Comparison of ENCODE assay signal across 10 mouse cellular contexts in the genomic region with DNA sequence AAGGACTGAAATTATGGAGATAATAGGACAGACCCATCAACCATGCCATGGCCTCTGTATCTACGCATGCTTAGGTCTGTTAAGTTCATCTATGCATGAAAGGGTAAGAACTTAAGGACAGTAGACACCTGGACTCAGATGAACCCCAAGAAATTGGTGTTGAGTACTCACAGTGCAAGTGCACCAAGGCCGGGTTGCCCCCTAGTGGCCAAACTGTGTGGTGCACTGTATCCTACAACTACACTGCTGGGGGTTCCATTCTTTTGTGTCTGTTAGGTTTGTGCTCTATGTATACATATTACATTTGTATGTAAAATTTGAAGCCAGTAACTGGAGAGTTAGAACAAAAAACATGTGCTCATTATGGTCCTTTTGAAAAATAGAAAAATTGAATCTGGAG.
DNase-seq lines count a peak whose midpoint lies in the region; ATAC-seq lines count a peak whose summit lies in the region.
"Had no signal": no experiment of that assay in that cellular context is flagged by ENCODE, and none has a peak within 500 bp of the region (broad histone marks: within the 10 kb centered on the region; RNA-seq: fewer than 3 reads in every experiment).

No protein-coding gene starts in this region.

- H3K4me2 ChIP-seq in stomach, embryonic 14.5 days (replicated peaks; ENCODE audit: low read depth, low read length): no peak overlapping the region
- no peak overlapping the region for H3K4me2 ChIP-seq in forebrain, embryonic 13.5 days
- H3K4me2 ChIP-seq: embryonic facial prominence, embryonic 12.5 days; limb, embryonic 13.5 days had no signal

- no peaks in the 10 kb centered on the region for H3K9me3 ChIP-seq in heart, embryonic 10.5 days
- H3K9me3 ChIP-seq in stomach, embryonic 14.5 days (ENCODE audit: control insufficient read depth, low read depth, low read length): no peaks in the 10 kb centered on the region
- H3K9me3 ChIP-seq in forebrain, embryonic 13.5 days (replicated peaks): no peaks in the 10 kb centered on the region; the same call in 1 of the 2 replicates
- H3K9me3 ChIP-seq: embryonic facial prominence, embryonic 12.5 days; limb, embryonic 13.5 days had no signal

- H3K4me1 ChIP-seq in heart, embryonic 10.5 days: no peaks in the 10 kb centered on the region
- H3K4me1 ChIP-seq in stomach, embryonic 14.5 days (ENCODE audit: control insufficient read depth, insufficient read depth, low read length): no peaks in the 10 kb centered on the region
- no peaks in the 10 kb centered on the region for H3K4me1 ChIP-seq in forebrain, embryonic 13.5 days
- H3K4me1 ChIP-seq: embryonic facial prominence, embryonic 12.5 days; limb, embryonic 13.5 days had no signal

- peak; percentile 11 for DNase-seq in heart, postnatal 4 days
- no peak for DNase-seq in heart, embryonic 10.5 days (ENCODE audit: low spot score)
- DNase-seq in ovary, postnatal 36 days (ENCODE audit: low spot score): peak; percentile 10
- DNase-seq in ovary, postnatal 10 days (ENCODE audit: low spot score): no peak
- peak; percentile 48 for DNase-seq in adrenal gland, postnatal 14 days

- H3K9ac ChIP-seq in stomach, embryonic 14.5 days (replicated peaks; ENCODE audit: low read depth, low read length): no peak overlapping the region
- H3K9ac ChIP-seq in forebrain, embryonic 13.5 days: no peak overlapping the region
- H3K9ac ChIP-seq: embryonic facial prominence, embryonic 12.5 days; limb, embryonic 13.5 days had no signal

- no peak overlapping the region for H3K27ac ChIP-seq in heart, embryonic 10.5 days
- H3K27ac ChIP-seq in stomach, embryonic 14.5 days (ENCODE audit: low read length): no peak overlapping the region
- no peak overlapping the region for H3K27ac ChIP-seq in forebrain, embryonic 13.5 days
- H3K27ac ChIP-seq: embryonic facial prominence, embryonic 12.5 days; limb, embryonic 13.5 days had no signal

- WGBS in heart, embryonic 10.5 days: 56% methylated on average over 2 of the region's 2 CpGs
- 56% methylated on average over 2 of the region's 2 CpGs for WGBS in stomach, embryonic 14.5 days
- WGBS in forebrain, embryonic 13.5 days: 66% methylated on average over 2 of the region's 2 CpGs

- H3K27me3 ChIP-seq in heart, embryonic 10.5 days (ENCODE audit: insufficient read depth, poor library complexity, severe bottlenecking): no peaks in the 10 kb centered on the region
- H3K27me3 ChIP-seq in stomach, embryonic 14.5 days (ENCODE audit: control insufficient read depth, insufficient read depth, low read length): no peaks in the 10 kb centered on the region
- no peaks in the 10 kb centered on the region for H3K27me3 ChIP-seq in forebrain, embryonic 13.5 days
- H3K27me3 ChIP-seq: embryonic facial prominence, embryonic 12.5 days; limb, embryonic 13.5 days had no signal

- H3K4me3 ChIP-seq in heart, embryonic 10.5 days: no peak overlapping the region
- no peak overlapping the region for H3K4me3 ChIP-seq in stomach, embryonic 14.5 days (ENCODE audit: low read depth, low read length)
- H3K4me3 ChIP-seq in forebrain, embryonic 13.5 days: no peak overlapping the region
- H3K4me3 ChIP-seq: embryonic facial prominence, embryonic 12.5 days; limb, embryonic 13.5 days had no signal

- ATAC-seq in granulocyte monocyte progenitor cell, adult 5-6 weeks (replicated peaks; ENCODE audit: poor library complexity, severe bottlenecking): peak; percentile 53
- ATAC-seq in stomach, embryonic 14.5 days (ENCODE audit: insufficient number of reproducible peaks, insufficient read depth, low FRiP score, low read depth): peak; percentile 58; the same call in 1 of the 2 replicates
- no peak for ATAC-seq in forebrain, embryonic 13.5 days

- no peaks in the 10 kb centered on the region for H3K36me3 ChIP-seq in heart, embryonic 10.5 days
- H3K36me3 ChIP-seq in stomach, embryonic 14.5 days (ENCODE audit: control insufficient read depth, insufficient read depth, low read length): no peaks in the 10 kb centered on the region
- no peaks in the 10 kb centered on the region for H3K36me3 ChIP-seq in forebrain, embryonic 13.5 days (ENCODE audit: poor library complexity, severe bottlenecking)
- H3K36me3 ChIP-seq: embryonic facial prominence, embryonic 12.5 days; limb, embryonic 13.5 days had no signal

Comparison
In these comparisons a context has a peak if more than half of its experiments do, and no peak if none do; other contexts are left out.
1. DNase-seq: peak in heart, postnatal 4 days (single experiment), ovary, postnatal 36 days (single experiment) and adrenal gland, postnatal 14 days (single experiment); none in heart, embryonic 10.5 days (single experiment) and ovary, postnatal 10 days (single experiment).